Mouse (Mus musculus): Measurements from ENCODE around the gene Tulp3.

The Tulp3 gene

DNA sequence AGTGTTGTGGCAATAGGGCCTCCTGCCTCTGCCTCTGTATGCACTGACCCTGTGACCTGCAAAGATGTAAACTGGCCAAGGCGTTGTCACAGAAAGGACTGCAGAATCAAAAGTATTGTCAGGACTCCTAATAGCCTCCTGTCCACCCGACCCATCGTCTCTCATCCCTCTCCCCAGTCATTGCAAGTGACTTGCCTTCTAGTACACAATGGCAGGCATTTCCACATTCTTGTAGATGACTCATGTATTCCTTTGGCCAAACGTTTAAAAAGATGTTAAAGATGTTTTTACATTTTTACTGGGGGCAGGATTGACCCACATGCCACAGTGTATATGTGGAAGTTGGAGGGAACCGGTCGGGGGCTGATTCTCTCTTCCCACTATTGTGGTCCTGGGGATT, 9.1 kb upstream of the Tulp3 start:
- TF ChIP-seq GATA4 (IDR thresholded peaks at IDR 0.05; ENCODE audit: insufficient replicate concordance, low read length): no peak

GRCm38 (mm10) chr6:128363007-128363825, 7.6 kb upstream of the Tulp3 start:
- TF ChIP-seq GATA4 (IDR thresholded peaks at IDR 0.05; ENCODE audit: insufficient replicate concordance, low read length): no peak

DNA sequence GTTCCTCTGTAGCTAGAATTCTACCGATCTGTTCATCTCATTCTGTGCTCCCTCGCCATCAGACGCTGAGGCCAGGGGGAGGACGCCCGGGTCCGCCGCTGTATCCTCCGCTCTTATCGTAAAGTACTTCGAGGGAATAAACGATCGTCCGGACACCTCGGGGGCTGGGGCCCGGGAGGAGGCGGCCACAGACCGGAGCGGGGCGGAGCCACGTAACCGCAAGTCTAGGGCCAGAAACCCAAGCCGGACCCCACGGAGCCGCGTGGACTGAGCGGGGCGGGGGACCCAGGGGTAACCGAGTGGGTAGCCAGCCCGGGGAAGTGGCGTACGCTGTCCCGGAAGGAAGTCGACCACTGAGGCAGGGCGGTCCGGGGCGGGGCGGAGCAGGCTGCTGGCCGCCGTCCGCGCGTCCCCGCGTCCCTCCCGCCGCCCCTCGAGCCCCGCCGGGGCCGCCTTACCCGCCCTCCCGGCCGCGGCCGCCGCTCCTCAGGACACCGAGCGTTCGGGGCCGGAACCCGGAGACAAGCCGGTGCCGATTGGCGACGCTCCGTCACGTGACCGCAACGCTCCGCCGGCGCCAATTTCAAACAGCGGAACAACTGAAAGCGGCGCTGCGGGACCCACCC, 6.8 kb upstream of the Tulp3 start, which contains the start of the genes Rhno1 and Foxm1:
Gene Rhno1 (minus strand): TSS at position 531 of the 626 bp plus-strand sequence.
Gene Foxm1 (plus strand): TSS at position 587 of the 626 bp plus-strand sequence.
- TF ChIP-seq GATA4 (IDR thresholded peaks at IDR 0.05; ENCODE audit: insufficient replicate concordance, low read length): peak; percentile 24; the same call in 1 of the 2 replicates

DNA sequence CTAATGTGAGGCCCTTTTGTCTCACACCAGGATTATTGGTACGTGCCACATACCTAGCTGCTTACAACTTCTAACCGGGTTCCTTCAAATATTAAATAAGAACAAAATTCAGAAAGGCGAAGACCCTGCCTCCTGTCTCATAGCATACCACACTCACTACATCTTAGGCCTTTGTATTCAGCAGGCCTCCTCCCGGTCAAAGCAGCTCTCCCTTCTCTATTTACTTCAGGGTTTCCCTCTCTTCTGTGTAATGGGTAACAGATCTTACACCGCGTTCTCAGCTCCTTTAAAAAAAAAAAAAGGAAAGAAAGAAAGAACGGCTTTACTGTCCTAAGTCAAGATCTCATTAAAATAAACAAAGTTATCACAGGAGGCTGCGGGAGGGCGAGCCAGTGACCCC, 6.2 kb upstream of the Tulp3 start:
- TF ChIP-seq GATA4 (IDR thresholded peaks at IDR 0.05; ENCODE audit: insufficient replicate concordance, low read length): no peak

DNA sequence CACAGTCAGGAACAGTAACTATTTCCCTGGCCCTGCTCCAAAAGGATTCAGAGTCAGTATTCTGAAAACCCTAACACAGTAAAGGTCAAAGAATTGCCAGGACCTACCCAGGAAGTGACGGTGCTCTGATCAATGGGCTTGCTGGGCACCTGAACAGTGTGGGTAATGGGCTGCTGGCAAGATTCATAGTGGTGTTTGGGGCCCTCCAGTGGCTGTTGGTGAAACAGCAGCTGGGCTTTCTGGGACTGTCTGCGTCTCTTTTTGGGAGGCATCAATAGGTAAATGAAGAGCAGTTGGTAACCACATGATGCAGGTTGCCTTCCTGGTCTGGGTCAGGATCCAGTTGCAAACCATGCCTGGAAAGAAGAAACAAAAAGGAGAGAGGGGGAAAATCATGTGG, 3.3 kb upstream of the Tulp3 start:
- TF ChIP-seq GATA4 (IDR thresholded peaks at IDR 0.05; ENCODE audit: insufficient replicate concordance, low read length): no peak

DNA sequence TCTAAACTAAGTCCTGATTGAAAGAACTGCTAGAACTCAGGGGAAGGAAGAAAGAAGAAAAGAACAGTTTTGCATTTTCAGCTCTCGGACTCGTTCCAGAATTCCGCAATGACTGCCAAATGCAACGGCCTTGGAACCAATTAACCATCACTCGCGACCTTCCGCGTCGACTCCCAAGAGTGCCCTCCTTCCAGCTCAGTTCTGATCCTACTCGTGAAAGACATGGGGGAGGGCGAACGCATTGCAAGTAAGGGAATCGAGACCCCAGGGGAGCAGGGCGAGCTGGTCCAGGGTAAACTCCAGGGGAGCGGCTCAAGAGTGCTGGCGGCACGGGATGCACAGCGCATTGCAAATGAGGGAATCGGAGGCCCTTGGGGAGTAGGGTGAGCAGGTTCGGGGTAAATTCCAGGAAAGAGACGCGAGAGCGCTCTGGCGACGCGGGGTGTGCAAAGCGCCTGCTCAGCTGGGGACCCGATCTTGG, 410 bp downstream of the Tulp3 start:
- TF ChIP-seq GATA4 (IDR thresholded peaks at IDR 0.05; ENCODE audit: insufficient replicate concordance, low read length): no peak

GRCm38 (mm10) chr6:128354140-128354539, 1.5 kb downstream of the Tulp3 start:
- TF ChIP-seq GATA4 (IDR thresholded peaks at IDR 0.05; ENCODE audit: insufficient replicate concordance, low read length): no peak

GRCm38 (mm10) chr6:128349711-128350110, 5.9 kb downstream of the Tulp3 start:
- TF ChIP-seq GATA4 (IDR thresholded peaks at IDR 0.05; ENCODE audit: insufficient replicate concordance, low read length): no peak

- TF ChIP-seq GATA4 (IDR thresholded peaks at IDR 0.05; ENCODE audit: insufficient replicate concordance, low read length): no peak
Measured at GRCm38 (mm10) chr6:128346782-128347181, 8.9 kb downstream of the Tulp3 start.

GRCm38 (mm10) chr6:128345623-128346022, 10.0 kb downstream of the Tulp3 start:
- no peak for TF ChIP-seq GATA4 (IDR thresholded peaks at IDR 0.05; ENCODE audit: insufficient replicate concordance, low read length)

GRCm38 (mm10) chr6:128341956-128342723, 13.5 kb downstream of the Tulp3 start:
- no peak for TF ChIP-seq GATA4 (IDR thresholded peaks at IDR 0.05; ENCODE audit: insufficient replicate concordance, low read length)

DNA sequence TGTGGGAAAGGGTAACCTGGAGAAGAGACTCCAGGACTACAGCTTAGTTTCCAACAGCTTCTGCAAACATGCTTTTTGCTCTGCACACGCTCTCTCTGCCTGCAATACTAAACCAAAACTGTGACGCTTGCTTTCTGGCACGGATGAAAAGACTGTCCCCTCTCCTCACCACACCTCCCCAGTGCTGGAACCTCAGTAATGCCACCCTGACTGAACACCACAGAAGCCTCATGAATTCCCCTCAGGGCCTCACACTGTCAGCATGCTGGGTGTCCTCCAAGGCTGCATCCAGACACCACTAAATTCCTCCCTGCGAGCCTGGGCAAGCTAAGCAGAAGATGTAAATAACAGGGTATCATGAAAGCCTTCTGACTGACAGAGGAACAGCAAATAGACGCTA, 16.8 kb downstream of the Tulp3 start:
- no peak for TF ChIP-seq GATA4 (IDR thresholded peaks at IDR 0.05; ENCODE audit: insufficient replicate concordance, low read length)

GRCm38 (mm10) chr6:128337467-128337866, 18.2 kb downstream of the Tulp3 start:
- TF ChIP-seq GATA4 (IDR thresholded peaks at IDR 0.05; ENCODE audit: insufficient replicate concordance, low read length): no peak

DNA sequence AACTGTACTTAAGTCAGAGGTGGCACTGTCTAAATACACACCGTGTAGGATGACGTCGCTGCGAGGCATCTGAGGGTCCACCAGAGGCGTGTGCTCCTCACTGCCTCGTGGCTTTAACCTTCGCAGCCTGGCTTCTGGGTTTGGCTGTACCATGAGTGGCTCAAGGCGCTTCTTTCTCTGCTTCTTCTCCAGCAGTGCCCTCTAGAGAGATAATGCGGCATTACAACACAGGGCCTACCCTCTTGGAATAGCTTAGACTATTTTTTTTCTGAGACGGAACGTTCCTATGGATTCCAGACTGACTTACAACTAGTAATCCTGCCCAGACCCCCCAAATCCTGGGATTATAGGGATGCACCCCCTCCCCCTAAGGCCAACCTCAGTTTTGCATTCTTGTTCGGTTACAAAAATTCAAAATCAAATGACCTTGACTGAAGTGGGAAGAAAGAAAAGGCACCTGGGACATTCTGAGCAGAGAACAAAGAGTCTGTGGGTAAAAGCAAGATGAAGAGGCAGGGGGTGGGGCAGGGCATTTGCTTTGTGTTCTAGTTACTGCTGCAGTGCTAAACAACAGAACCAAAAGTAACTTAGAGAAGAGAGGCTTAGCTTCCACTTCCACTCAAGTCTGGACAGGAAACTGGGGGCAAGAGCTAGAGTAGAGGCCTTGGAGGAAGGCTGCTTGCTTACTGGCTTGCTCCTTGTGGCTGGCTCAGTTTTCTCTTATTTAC, 21.1 kb downstream of the Tulp3 start:
- TF ChIP-seq GATA4 (IDR thresholded peaks at IDR 0.05; ENCODE audit: insufficient replicate concordance, low read length): no peak

GRCm38 (mm10) chr6:128318317-128318716, 37.3 kb downstream of the Tulp3 start:
- no peak for TF ChIP-seq GATA4 (IDR thresholded peaks at IDR 0.05; ENCODE audit: insufficient replicate concordance, low read length)
